Mouse (Mus musculus) activated CD4-positive, CD25-positive, alpha-beta regulatory T cell, adult 9 weeks (primary cell): ENCODE measurements around the gene Scgb1b29. TPM values are rescaled to one million over a fixed set of nuclear protein-coding genes. Genes with fewer than 3 reads are reported as not detected.

Experiments
- polyA plus RNA-seq: library from polyadenylated mRNA; unstranded; fragments of 100-300 nt; shearing (Covaris generic); gene quantifications from one replicate; pipeline ENCODE4 v1.2.1, GENCODE M21; 2017

Scgb1b29 gene
- not detected for polyA plus RNA-seq

DNA sequence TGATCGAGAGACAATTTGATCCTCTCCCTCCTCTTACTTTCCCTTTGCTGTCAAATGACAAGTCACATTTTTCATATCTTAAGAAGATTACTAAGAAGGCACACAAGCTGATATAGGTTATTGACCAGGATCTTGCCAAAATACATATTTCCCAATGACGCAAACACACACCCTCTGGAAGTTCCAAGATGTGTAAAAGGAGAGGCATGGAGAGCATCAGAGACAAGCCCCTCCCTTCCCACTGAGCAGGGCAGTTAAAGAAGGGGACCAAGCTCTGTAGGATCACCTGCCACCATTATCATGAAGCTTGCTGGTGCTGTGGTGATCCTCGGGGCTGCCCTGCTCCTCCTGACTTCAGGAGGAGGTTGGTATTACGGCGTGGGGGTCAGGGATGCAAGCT is at the start of gene Scgb1b29:
Gene Scgb1b29, plus strand, starts transcription at position 301 of the 400 bp plus-strand sequence.

Other genes starting within 250 kb of the Scgb1b29 start
- gene Scgb2b11, start 230.4 kb upstream of the Scgb1b29 start, polyA plus RNA-seq: not detected
- not detected for gene Scgb1b11, start 218.7 kb upstream of the Scgb1b29 start, polyA plus RNA-seq
- not detected for gene Scgb2b12, start 114.3 kb upstream of the Scgb1b29 start, polyA plus RNA-seq
- not detected for gene Scgb1b12, start 107.4 kb upstream of the Scgb1b29 start, polyA plus RNA-seq